Mouse (Mus musculus): ENCODE measurements around the gene Zfp385b. TPM values are rescaled to one million over a fixed set of nuclear protein-coding genes. Genes with fewer than 3 reads are reported as not detected.

Zfp385b gene
- polyA plus RNA-seq, 1 experiment from 2014 or later: 14.1 TPM

DNA sequence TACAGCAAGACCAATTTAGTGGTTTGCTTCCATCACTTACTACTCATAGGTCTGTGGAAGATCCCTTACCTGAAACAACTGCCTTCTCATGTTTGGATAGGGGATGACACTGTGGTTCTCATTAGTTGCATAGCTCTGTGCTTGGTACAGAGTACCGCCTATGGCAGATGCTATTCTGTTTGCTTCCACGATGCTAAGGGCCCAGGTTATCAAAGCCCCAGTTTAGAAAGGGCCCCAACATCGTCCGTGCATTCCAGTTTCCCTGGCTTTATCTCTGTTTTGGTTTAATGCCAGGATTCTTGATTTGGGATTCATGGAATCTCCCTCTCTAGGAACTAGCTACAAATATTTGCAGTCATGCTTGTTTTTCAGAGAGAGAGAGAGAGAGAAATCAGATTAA lies 292.6 kb downstream of the Zfp385b start:
- no peak overlapping the region for H3K9ac ChIP-seq
- no peaks in the 10 kb centered on the region for H3K9me3 ChIP-seq (ENCODE audit: control insufficient read depth, low read length)
- 85% methylated on average over 4 of the region's 4 CpGs for WGBS
- no peaks in the 10 kb centered on the region for H3K27me3 ChIP-seq (ENCODE audit: control insufficient read depth, insufficient read depth, low read length)
- H3K27ac ChIP-seq: no peak overlapping the region
- H3K4me2 ChIP-seq (replicated peaks): no peak overlapping the region
- ATAC-seq (ENCODE audit: low FRiP score) (no peak), DNase-seq (ENCODE audit: low spot score) (no peak)
- no peak overlapping the region for H3K4me3 ChIP-seq (replicated peaks; ENCODE audit: low read length)
- no peaks in the 10 kb centered on the region for H3K4me1 ChIP-seq (replicated peaks; ENCODE audit: control insufficient read depth, insufficient read depth, low read length)
- no peaks in the 10 kb centered on the region for H3K36me3 ChIP-seq (replicated peaks; ENCODE audit: control insufficient read depth, insufficient read depth)

- 87% methylated on average over 5 of the region's 5 CpGs for WGBS
- H3K27ac ChIP-seq: no peak overlapping the region
- H3K27me3 ChIP-seq (ENCODE audit: control insufficient read depth, insufficient read depth, low read length): no peaks in the 10 kb centered on the region
- H3K4me3 ChIP-seq (replicated peaks; ENCODE audit: low read length): no peak overlapping the region
- ATAC-seq (ENCODE audit: low FRiP score) (no peak), DNase-seq (ENCODE audit: low spot score) (no peak)
- no peak overlapping the region for H3K4me2 ChIP-seq (replicated peaks)
- H3K36me3 ChIP-seq (replicated peaks; ENCODE audit: control insufficient read depth, insufficient read depth): no peaks in the 10 kb centered on the region
- no peak overlapping the region for H3K9ac ChIP-seq
- H3K4me1 ChIP-seq (replicated peaks; ENCODE audit: control insufficient read depth, insufficient read depth, low read length): no peaks in the 10 kb centered on the region
- no peaks in the 10 kb centered on the region for H3K9me3 ChIP-seq (ENCODE audit: control insufficient read depth, low read length)
These were observed 293.1 kb downstream of the Zfp385b start for GRCm38 (mm10) chr2:77526301-77526700.

DNA sequence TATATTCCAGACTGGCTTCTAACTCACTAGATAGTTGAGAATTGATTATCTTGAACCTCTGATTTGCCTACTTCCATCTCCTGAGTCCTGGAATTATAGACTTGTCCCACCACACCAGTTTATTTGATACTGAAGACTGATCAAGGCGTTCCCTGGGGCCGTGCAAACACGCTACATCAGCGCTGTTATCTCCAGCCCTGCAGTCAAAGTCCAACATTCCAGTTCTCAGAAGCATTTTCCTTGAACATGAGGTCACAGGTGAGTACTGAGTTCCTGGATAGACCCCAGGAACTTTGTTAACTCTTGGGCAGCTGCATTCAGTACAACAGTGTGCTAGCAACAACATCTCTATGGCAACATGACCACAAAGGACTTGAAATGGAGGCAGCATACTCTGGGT lies 297.2 kb downstream of the Zfp385b start:
- DNase-seq (ENCODE audit: low spot score) (no peak), ATAC-seq (ENCODE audit: low FRiP score) (no peak)
- no peak overlapping the region for H3K4me3 ChIP-seq (replicated peaks; ENCODE audit: low read length)
- no peak overlapping the region for H3K4me2 ChIP-seq (replicated peaks)
- peaks cover 15% of the 10 kb centered on the region for H3K4me1 ChIP-seq (replicated peaks; ENCODE audit: control insufficient read depth, insufficient read depth, low read length)
- H3K36me3 ChIP-seq (replicated peaks; ENCODE audit: control insufficient read depth, insufficient read depth): no peaks in the 10 kb centered on the region
- H3K9ac ChIP-seq: no peak overlapping the region
- 79% methylated on average over 4 of the region's 4 CpGs for WGBS
- H3K27me3 ChIP-seq (ENCODE audit: control insufficient read depth, insufficient read depth, low read length): no peaks in the 10 kb centered on the region
- no peaks in the 10 kb centered on the region for H3K9me3 ChIP-seq (ENCODE audit: control insufficient read depth, low read length)
- no peak overlapping the region for H3K27ac ChIP-seq

DNA sequence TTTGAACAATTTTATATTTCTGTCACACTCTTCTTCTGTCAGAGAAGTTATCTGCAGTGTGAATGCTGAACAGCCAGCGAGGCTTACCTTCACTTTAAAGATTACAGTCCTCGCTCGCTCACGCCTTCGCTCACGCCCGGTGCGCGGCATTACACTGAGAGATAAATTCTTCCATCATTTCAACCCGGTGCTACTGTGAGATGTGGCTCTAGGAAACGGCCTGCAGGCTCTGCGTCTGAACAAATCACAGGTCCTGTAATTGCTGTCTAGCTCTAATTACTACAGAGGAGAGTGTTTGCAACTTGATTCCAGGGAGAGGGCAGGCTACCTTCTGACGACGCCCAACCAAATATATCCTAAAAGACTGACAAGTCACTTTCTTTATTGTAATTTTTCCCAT lies 300.1 kb downstream of the Zfp385b start:
- ATAC-seq (ENCODE audit: low FRiP score) (peak; percentile 57; the same call in 1 of the 2 replicates), DNase-seq (ENCODE audit: low spot score) (peak; percentile 50)
- Histone ChIP-seq H3K4me3 (replicated peaks; ENCODE audit: low read length) (peak overlapping the region; percentile 29), H3K9ac (peak overlapping the region; percentile 45), H3K27me3 (ENCODE audit: control insufficient read depth, insufficient read depth, low read length) (no peaks in the 10 kb centered on the region), H3K36me3 (replicated peaks; ENCODE audit: control insufficient read depth, insufficient read depth) (no peaks in the 10 kb centered on the region), H3K9me3 (ENCODE audit: control insufficient read depth, low read length) (no peaks in the 10 kb centered on the region), H3K4me2 (replicated peaks) (peak overlapping the region; percentile 60), H3K4me1 (replicated peaks; ENCODE audit: control insufficient read depth, insufficient read depth, low read length) (peaks cover 15% of the 10 kb centered on the region), H3K27ac (no peak overlapping the region)
- WGBS: 0% methylated on average over 14 of the region's 14 CpGs

- WGBS: 5% methylated on average over 8 of the region's 8 CpGs
- DNase-seq (ENCODE audit: low spot score): no peak
- Histone ChIP-seq H3K4me2 (replicated peaks) (peak overlapping the region; percentile 60), H3K27ac (no peak overlapping the region), H3K9me3 (ENCODE audit: control insufficient read depth, low read length) (no peaks in the 10 kb centered on the region), H3K4me1 (replicated peaks; ENCODE audit: control insufficient read depth, insufficient read depth, low read length) (peaks cover 15% of the 10 kb centered on the region), H3K9ac (no peak overlapping the region), H3K4me3 (replicated peaks; ENCODE audit: low read length) (peak overlapping the region; percentile 29), H3K36me3 (replicated peaks; ENCODE audit: control insufficient read depth, insufficient read depth) (no peaks in the 10 kb centered on the region), H3K27me3 (ENCODE audit: control insufficient read depth, insufficient read depth, low read length) (no peaks in the 10 kb centered on the region)
- no peak for ATAC-seq (ENCODE audit: low FRiP score)
These were observed 300.7 kb downstream of the Zfp385b start for GRCm38 (mm10) chr2:77518693-77519092.

- Histone ChIP-seq H3K9ac (no peak overlapping the region), H3K9me3 (ENCODE audit: control insufficient read depth, low read length) (no peaks in the 10 kb centered on the region), H3K4me3 (replicated peaks; ENCODE audit: low read length) (no peak overlapping the region), H3K36me3 (replicated peaks; ENCODE audit: control insufficient read depth, insufficient read depth) (no peaks in the 10 kb centered on the region), H3K27ac (no peak overlapping the region), H3K4me1 (replicated peaks; ENCODE audit: control insufficient read depth, insufficient read depth, low read length) (peaks cover 15% of the 10 kb centered on the region), H3K27me3 (ENCODE audit: control insufficient read depth, insufficient read depth, low read length) (no peaks in the 10 kb centered on the region), H3K4me2 (replicated peaks) (no peak overlapping the region)
- WGBS: 82% methylated on average over 5 of the region's 5 CpGs
- ATAC-seq (ENCODE audit: low FRiP score) (no peak), DNase-seq (ENCODE audit: low spot score) (no peak)
These were observed 302.8 kb downstream of the Zfp385b start for GRCm38 (mm10) chr2:77516606-77517005.

- Histone ChIP-seq H3K9me3 (ENCODE audit: control insufficient read depth, low read length) (no peaks in the 10 kb centered on the region), H3K27ac (no peak overlapping the region), H3K4me3 (replicated peaks; ENCODE audit: low read length) (no peak overlapping the region), H3K9ac (no peak overlapping the region), H3K4me2 (replicated peaks) (no peak overlapping the region), H3K4me1 (replicated peaks; ENCODE audit: control insufficient read depth, insufficient read depth, low read length) (peaks cover 15% of the 10 kb centered on the region), H3K27me3 (ENCODE audit: control insufficient read depth, insufficient read depth, low read length) (no peaks in the 10 kb centered on the region), H3K36me3 (replicated peaks; ENCODE audit: control insufficient read depth, insufficient read depth) (no peaks in the 10 kb centered on the region)
- DNase-seq (ENCODE audit: low spot score) (no peak), ATAC-seq (ENCODE audit: low FRiP score) (no peak)
- 60% methylated on average over 6 of the region's 6 CpGs for WGBS
These were observed 303.8 kb downstream of the Zfp385b start for GRCm38 (mm10) chr2:77515654-77516053.

DNA sequence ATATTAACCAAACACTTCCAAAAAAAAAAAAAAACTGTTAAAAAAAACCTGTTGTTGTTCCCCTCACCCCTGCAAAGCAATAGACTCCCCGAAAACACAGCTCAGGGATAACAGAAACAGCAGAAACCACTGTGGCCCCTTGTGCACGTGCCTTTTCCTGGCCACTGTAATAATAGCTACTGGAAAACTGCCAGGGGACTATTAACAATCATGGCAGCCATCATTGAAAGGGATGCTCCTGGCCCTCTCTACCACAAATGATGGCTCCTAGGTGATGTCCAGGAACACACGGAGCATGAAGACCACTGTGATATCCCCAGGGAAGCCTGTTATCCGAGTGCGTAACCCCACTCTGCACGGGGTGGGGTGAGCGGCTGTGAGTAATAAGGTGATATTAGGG lies 304.4 kb downstream of the Zfp385b start:
- Histone ChIP-seq H3K27ac (no peak overlapping the region), H3K36me3 (replicated peaks; ENCODE audit: control insufficient read depth, insufficient read depth) (no peaks in the 10 kb centered on the region), H3K27me3 (ENCODE audit: control insufficient read depth, insufficient read depth, low read length) (no peaks in the 10 kb centered on the region), H3K4me1 (replicated peaks; ENCODE audit: control insufficient read depth, insufficient read depth, low read length) (peaks cover 13% of the 10 kb centered on the region), H3K4me2 (replicated peaks) (no peak overlapping the region), H3K9ac (no peak overlapping the region), H3K9me3 (ENCODE audit: control insufficient read depth, low read length) (no peaks in the 10 kb centered on the region), H3K4me3 (replicated peaks; ENCODE audit: low read length) (no peak overlapping the region)
- 57% methylated on average over 7 of the region's 7 CpGs for WGBS
- ATAC-seq (ENCODE audit: low FRiP score): no peak
- DNase-seq (ENCODE audit: low spot score): no peak

DNA sequence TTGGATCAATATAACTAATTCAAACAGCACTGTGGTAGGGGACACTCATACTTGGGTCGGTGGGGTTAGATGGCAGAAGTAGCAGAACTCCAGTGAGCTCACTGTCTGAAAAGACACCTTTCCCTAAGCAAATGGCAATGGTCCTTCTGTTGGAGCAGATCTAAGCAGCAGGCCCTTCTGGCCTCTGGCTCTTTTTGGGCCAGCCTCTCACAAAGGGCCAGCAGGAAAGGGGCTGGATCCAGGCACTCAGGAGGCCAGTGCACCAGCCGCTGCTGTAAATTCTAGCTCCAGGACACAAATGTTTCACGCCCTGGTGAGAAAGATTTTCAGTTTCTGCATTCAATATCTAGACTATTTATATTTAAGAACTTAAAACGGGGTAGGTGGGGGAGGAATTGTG lies 305.0 kb downstream of the Zfp385b start:
- no peak overlapping the region for H3K4me2 ChIP-seq (replicated peaks)
- DNase-seq (ENCODE audit: low spot score) (no peak), ATAC-seq (ENCODE audit: low FRiP score) (no peak)
- no peaks in the 10 kb centered on the region for H3K36me3 ChIP-seq (replicated peaks; ENCODE audit: control insufficient read depth, insufficient read depth)
- no peak overlapping the region for H3K4me3 ChIP-seq (replicated peaks; ENCODE audit: low read length)
- no peaks in the 10 kb centered on the region for H3K9me3 ChIP-seq (ENCODE audit: control insufficient read depth, low read length)
- H3K9ac ChIP-seq: no peak overlapping the region
- no peaks in the 10 kb centered on the region for H3K27me3 ChIP-seq (ENCODE audit: control insufficient read depth, insufficient read depth, low read length)
- H3K27ac ChIP-seq: no peak overlapping the region
- WGBS: 62% methylated on average over 4 of the region's 4 CpGs
- peaks cover 8% of the 10 kb centered on the region for H3K4me1 ChIP-seq (replicated peaks; ENCODE audit: control insufficient read depth, insufficient read depth, low read length)

DNA sequence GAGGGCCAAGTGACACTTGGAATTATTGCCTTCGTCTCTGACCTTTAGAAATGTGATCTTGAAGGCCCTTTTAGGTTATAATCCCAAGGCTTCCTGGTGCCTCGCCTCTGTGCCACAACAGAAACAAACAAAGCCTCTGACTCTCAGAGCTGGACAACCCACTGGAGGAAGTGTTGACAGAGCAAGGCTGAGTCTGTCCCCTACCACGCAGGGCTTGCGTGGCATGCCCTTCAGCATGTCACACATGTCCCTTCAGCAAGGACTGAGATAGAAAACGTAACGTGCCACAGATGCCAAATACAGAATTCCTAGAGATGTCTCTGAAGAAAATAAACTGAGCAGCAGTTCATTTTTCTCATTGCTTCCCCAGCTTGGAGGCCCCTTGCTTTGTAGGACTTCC lies 310.7 kb downstream of the Zfp385b start:
- H3K27me3 ChIP-seq (ENCODE audit: control insufficient read depth, insufficient read depth, low read length): no peaks in the 10 kb centered on the region

More for the DNA sequence above, 310.7 kb downstream of the Zfp385b start:
- no peaks in the 10 kb centered on the region for H3K9me3 ChIP-seq (ENCODE audit: control insufficient read depth, low read length)
- H3K9ac ChIP-seq: no peak overlapping the region
- peaks cover 5% of the 10 kb centered on the region for H3K4me1 ChIP-seq (replicated peaks; ENCODE audit: control insufficient read depth, insufficient read depth, low read length)
- 79% methylated on average over 6 of the region's 6 CpGs for WGBS
- no peak overlapping the region for H3K4me3 ChIP-seq (replicated peaks; ENCODE audit: low read length)
- no peak for ATAC-seq (ENCODE audit: low FRiP score)
- no peak overlapping the region for H3K4me2 ChIP-seq (replicated peaks)
- H3K36me3 ChIP-seq (replicated peaks; ENCODE audit: control insufficient read depth, insufficient read depth): no peaks in the 10 kb centered on the region
- no peak for DNase-seq (ENCODE audit: low spot score)
- no peak overlapping the region for H3K27ac ChIP-seq
